Mouse (Mus musculus): ENCODE measurements around the gene Dnah6.

- TF ChIP-seq CTCF (IDR thresholded peaks at IDR 0.05; ENCODE audit: low read depth) (no peak), EP300 (IDR thresholded peaks at IDR 0.05; ENCODE audit: low read depth) (no peak)
These were observed 10.4 kb downstream of the Dnah6 start for GRCm38 (mm10) chr6:73211036-73211435.

Data from heart, postnatal 0 days (tissue).